Mouse (Mus musculus) lung, adult 2 months (tissue): ENCODE results near the gene Gm5089.

Experiments used
- CTCF ChIP-seq: fragments of 200-500 bp; IDR thresholded peaks from 2 replicates; pipeline ENCODE4 v1.5.1; 2011; ENCODE audit warnings: mild to moderate bottlenecking, low read length, control low read depth; ENCODE audit not compliant: insufficient read depth
- POLR2A ChIP-seq: fragments of 200-500 bp; IDR thresholded peaks from 2 replicates; pipeline ENCODE4 v1.6.1; 2011; ENCODE audit warnings: low read depth, mild to moderate bottlenecking, control low read depth, low read length, borderline replicate concordance; ENCODE audit errors: extremely low read depth

GRCm38 (mm10) chr14:122414786-122415185 lies 36.1 kb downstream of the Gm5089 start:
- no peak for TF ChIP-seq POLR2A
- no peak for TF ChIP-seq CTCF
